Mouse (Mus musculus) embryonic facial prominence, embryonic 13.5 days (tissue): Measurements from ENCODE around the gene Ghdc. TPM values are rescaled to one million over a fixed set of nuclear protein-coding genes. Genes with fewer than 3 reads are reported as not detected.

Source experiments
- ATAC-seq: fragments of 200-750 bp; cut with Nextera tagmentation; 2 replicates; pipeline ENCODE4 v1.8.0; 2017; ENCODE audit warnings: low read depth; ENCODE audit not compliant: insufficient number of reproducible peaks, insufficient read depth, low FRiP score, low TSS enrichment
- H3K27ac ChIP-seq: fragments of 300-500 bp; sonication (generic); 2 replicates; pipeline ENCODE4 v1.5.1; 2015; ENCODE audit warnings: moderate library complexity, mild to moderate bottlenecking, inconsistent platforms
- H3K27me3 ChIP-seq: fragments of 300-500 bp; sonication (generic); 2 replicates; pipeline ENCODE4 v1.6.1; 2015; ENCODE audit warnings: mild to moderate bottlenecking, inconsistent platforms
- H3K36me3 ChIP-seq: fragments of 300-500 bp; sonication (generic); 2 replicates; pipeline ENCODE4 v1.6.1; 2015; ENCODE audit warnings: mild to moderate bottlenecking, inconsistent platforms
- H3K4me1 ChIP-seq: fragments of 300-500 bp; sonication (generic); 2 replicates; pipeline ENCODE4 v1.6.1; 2015; ENCODE audit warnings: inconsistent platforms
- H3K4me2 ChIP-seq: fragments of 300-500 bp; sonication (generic); 2 replicates; pipeline ENCODE4 v1.6.1; 2015; ENCODE audit warnings: moderate library complexity, mild to moderate bottlenecking, inconsistent platforms
- H3K4me3 ChIP-seq: fragments of 300-500 bp; sonication (generic); 2 replicates; pipeline ENCODE4 v1.5.1; 2015; ENCODE audit warnings: mild to moderate bottlenecking, inconsistent platforms
- H3K9ac ChIP-seq: fragments of 300-500 bp; sonication (generic); 2 replicates; pipeline ENCODE4 v1.6.1; 2015; ENCODE audit warnings: mild to moderate bottlenecking, inconsistent platforms
- H3K9me3 ChIP-seq: fragments of 300-500 bp; sonication (generic); 2 replicates; pipeline ENCODE4 v1.6.1; 2016; ENCODE audit warnings: inconsistent platforms
- WGBS: fragments of 180-500 bp; shearing (Covaris S2); methylation state at CpG from one replicate; pipeline ENCODE4 v1.1.7; 2015; ENCODE audit warnings: mixed read lengths; 5-methylcytosine and 5-hydroxymethylcytosine counted together
- polyA plus RNA-seq: library from polyadenylated mRNA; unstranded; fragments of >200 nt; fragmentation: Nextera tagmentation; extraction: Ambion mirVana; gene quantifications from 2 replicates; pipeline ENCODE4 v1.2.1, GENCODE M21; 2015

The Ghdc gene
- polyA plus RNA-seq, 1 experiment from 2014 or later: 7.0 TPM

DNA sequence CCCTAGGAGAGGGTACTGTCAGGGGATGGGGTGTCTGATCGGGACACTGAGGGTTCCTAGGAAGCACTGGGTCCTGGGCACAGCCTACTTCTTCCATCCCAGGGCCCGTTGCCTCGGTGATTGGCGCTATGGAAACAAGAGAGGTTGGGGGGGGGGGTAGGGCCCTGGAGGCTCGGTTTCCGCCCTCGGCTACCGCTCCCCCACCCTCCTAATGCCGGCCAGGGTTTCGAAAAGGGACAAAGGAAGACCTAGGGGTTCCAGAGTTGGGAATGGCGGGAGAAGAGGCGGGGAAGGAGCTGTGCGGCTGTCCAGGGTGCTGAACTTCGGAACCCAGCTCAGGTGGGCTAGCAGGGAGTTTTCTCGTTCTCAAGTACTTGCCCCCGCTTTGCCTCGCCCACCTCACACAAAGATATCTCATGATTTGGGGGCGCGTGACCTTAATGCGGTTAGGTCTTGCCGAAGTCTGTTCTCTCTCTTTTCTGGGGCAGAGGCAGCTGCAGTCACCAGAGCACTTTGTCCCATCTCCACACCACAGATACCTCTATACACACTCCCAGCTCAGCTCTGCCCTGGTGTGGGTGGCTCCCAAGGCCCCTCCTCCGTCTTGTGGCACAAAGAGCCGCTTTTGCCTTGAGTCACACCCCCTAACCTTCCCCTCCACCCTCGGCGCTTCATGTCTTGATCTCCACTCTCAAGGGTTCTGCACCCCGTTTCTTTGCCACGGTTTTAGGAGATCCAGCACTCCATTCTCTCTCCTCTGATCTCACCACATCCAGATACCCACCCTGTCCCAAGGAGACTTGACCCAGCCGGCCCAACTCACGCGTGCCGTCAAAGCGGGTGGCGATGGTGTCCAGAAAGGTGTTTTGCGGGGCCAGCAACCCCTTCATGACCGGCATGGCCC is 11.8 kb downstream of the Ghdc start:
- WGBS: 1% methylated on average over 35 of the region's 35 CpGs
- H3K27me3 ChIP-seq: peaks cover 58% of the 10 kb centered on the region
- no peak overlapping the region for H3K27ac ChIP-seq
- H3K9ac ChIP-seq: no peak overlapping the region
- peak overlapping the region; percentile 38 for H3K4me3 ChIP-seq
- no peak for ATAC-seq
- peak overlapping the region; percentile 65 for H3K4me2 ChIP-seq
- no peaks in the 10 kb centered on the region for H3K36me3 ChIP-seq
- peaks cover 17% of the 10 kb centered on the region for H3K4me1 ChIP-seq
- no peaks in the 10 kb centered on the region for H3K9me3 ChIP-seq

DNA sequence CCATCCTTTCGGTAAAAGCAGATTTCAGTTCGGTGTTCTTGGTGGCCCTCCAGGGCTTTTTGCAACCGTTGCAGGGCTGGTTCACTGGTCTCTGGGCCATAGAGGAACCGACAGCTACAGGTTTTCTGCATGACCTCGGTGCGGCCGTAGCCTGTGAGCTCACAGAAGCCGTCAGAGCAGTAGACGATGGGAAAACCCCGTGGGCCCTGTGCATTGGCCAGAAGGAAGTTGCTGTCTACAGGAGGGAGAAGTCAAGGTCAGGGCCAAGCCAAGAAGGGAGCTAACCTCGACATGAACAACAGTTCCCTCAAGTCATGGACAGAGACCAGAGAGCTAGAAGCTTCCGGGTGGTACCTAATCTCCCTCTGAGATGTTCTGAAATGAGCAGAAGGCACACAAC is 13.2 kb downstream of the Ghdc start:
- no peak overlapping the region for H3K4me3 ChIP-seq
- no peak overlapping the region for H3K27ac ChIP-seq
- H3K4me1 ChIP-seq: peaks cover 17% of the 10 kb centered on the region
- H3K36me3 ChIP-seq: no peaks in the 10 kb centered on the region
- H3K27me3 ChIP-seq: peaks cover 53% of the 10 kb centered on the region
- no peaks in the 10 kb centered on the region for H3K9me3 ChIP-seq
- 86% methylated on average over 12 of the region's 12 CpGs for WGBS
- no peak overlapping the region for H3K4me2 ChIP-seq
- ATAC-seq: no peak
- H3K9ac ChIP-seq: no peak overlapping the region

DNA sequence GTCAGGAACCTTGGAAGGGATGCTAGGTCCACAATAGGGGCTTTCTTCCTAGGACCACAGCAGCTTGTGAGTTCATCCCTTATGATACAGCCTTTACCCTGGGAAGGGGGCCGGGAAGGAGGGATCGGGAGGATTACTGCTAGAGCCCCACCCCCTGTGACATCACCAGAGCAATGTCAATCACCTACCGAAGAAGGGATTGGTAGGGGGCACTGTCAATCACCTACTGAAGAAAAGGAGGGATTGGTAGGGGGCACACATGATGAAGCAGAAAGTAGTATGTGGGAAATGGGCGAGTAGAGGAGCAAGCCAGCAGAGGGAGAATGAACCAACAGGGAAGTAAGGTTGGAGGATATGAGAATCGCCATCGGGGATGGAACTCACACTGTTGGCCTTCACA is 14.3 kb downstream of the Ghdc start:
- Histone ChIP-seq H3K27ac (no peak overlapping the region), H3K9ac (no peak overlapping the region), H3K27me3 (peaks cover 42% of the 10 kb centered on the region), H3K4me2 (no peak overlapping the region), H3K9me3 (no peaks in the 10 kb centered on the region), H3K36me3 (no peaks in the 10 kb centered on the region), H3K4me1 (peaks cover 11% of the 10 kb centered on the region), H3K4me3 (no peak overlapping the region)
- no peak for ATAC-seq
- WGBS: 69% methylated on average over 6 of the region's 6 CpGs

DNA sequence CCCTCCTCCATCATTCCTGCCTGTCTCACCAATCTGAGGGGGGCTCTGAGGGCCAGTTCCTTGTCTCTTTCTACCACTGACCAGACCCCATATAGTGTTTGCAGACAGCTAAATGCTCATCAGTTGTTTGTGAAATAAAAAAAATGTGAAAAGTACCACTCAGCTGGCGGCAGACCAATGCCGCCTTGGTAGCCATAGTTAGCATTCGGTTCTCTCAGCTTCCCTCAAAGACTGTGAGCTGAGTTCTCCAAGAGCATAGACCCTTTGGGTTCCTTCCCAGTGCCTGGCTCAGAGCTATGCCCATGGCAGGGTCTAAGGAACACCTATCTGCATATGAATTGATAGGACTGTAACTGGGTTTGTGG is 16.1 kb downstream of the Ghdc start:
- Histone ChIP-seq H3K27me3 (peaks cover 35% of the 10 kb centered on the region), H3K36me3 (no peaks in the 10 kb centered on the region), H3K9me3 (no peaks in the 10 kb centered on the region), H3K9ac (no peak overlapping the region), H3K27ac (no peak overlapping the region), H3K4me3 (no peak overlapping the region), H3K4me1 (peaks cover 8% of the 10 kb centered on the region), H3K4me2 (no peak overlapping the region)
- 92% methylated on average over 3 of the region's 3 CpGs for WGBS
- no peak for ATAC-seq

DNA sequence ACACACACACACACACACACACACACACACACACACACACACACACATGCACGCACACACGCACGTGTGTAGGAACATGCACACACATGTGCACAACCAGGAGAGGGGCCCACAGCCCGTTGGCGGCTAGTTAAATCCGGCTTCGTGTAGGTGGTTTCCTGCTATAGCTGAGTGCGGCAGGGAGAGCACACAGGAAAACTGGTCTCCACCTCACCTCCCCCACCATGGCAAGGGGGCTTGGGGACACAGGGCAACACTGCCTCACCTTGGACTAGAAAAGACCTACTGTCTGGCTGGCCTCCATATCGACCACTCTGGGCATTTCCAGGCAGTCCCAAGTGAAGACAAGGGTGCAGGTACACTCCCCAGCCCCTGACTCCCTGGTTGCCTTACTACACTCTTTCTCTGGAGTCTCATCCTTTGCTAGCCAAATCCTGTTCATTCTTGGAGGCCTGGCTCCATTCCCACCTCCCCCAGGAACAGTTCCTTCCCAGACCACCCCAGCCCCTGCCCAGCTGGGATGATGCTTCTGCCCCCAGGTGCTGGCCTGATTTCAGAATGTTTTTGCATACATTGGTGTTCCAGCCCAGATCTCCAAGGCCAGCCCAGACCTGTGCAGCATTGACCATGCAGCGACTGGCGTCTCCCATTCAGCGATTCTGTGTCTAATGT is 16.6 kb downstream of the Ghdc start:
- 82% methylated on average over 12 of the region's 12 CpGs for WGBS
- ATAC-seq: no peak

DNA sequence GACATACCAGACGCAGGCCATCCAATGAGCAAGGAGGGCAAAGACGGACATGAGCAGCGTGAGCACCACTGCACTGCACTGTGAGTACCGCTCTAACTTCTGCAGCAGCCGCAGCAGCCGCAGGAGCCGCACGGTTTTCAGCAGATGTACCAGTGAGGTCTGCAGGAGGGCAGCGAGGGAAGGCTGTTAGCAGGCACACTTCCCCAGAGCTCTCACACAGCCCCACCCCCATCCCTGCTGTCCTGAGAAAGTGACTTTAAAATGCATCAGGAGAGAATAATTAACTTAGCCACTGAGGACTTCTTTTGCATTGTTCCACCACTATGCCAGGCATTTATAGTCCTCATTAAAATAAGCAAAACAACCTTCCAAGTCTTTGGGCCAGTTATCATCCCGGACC is 18.5 kb downstream of the Ghdc start:
- H3K36me3 ChIP-seq: no peaks in the 10 kb centered on the region
- H3K4me3 ChIP-seq: no peak overlapping the region
- H3K27ac ChIP-seq: no peak overlapping the region
- 50% methylated on average over 10 of the region's 10 CpGs for WGBS
- H3K27me3 ChIP-seq: peaks cover 28% of the 10 kb centered on the region
- H3K4me1 ChIP-seq: no peaks in the 10 kb centered on the region
- ATAC-seq: no peak
- H3K4me2 ChIP-seq: no peak overlapping the region
- no peak overlapping the region for H3K9ac ChIP-seq
- H3K9me3 ChIP-seq: no peaks in the 10 kb centered on the region

More for the DNA sequence above, 16.6 kb downstream of the Ghdc start:
- Histone ChIP-seq H3K9ac (no peak overlapping the region), H3K4me2 (no peak overlapping the region), H3K27ac (no peak overlapping the region), H3K4me1 (peaks cover 3% of the 10 kb centered on the region), H3K27me3 (peaks cover 35% of the 10 kb centered on the region), H3K36me3 (no peaks in the 10 kb centered on the region), H3K4me3 (no peak overlapping the region), H3K9me3 (no peaks in the 10 kb centered on the region)

DNA sequence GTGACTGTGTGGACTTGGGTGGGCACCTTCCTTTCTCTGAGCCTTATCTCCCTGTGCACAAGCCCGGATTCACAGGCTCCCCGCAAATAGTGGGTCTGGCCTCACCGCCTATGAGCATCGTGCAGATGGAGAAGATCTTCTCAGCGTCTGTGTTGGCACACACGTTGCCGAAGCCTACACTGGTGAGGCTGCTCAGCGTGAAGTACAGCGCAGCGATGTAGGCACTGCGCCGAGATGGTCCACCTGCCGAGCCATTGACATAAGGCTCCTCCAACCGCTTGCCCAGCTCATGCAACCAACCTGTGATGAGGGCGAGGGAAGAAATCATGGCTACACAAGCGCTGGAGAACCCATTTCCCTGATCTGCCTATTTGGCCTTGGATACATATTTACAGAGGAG is 20.6 kb downstream of the Ghdc start:
- Histone ChIP-seq H3K4me3 (no peak overlapping the region), H3K4me1 (no peaks in the 10 kb centered on the region), H3K27ac (no peak overlapping the region), H3K9me3 (no peaks in the 10 kb centered on the region), H3K4me2 (no peak overlapping the region), H3K36me3 (no peaks in the 10 kb centered on the region), H3K27me3 (peaks cover 28% of the 10 kb centered on the region), H3K9ac (no peak overlapping the region)
- WGBS: 92% methylated on average over 16 of the region's 16 CpGs
- ATAC-seq: no peak

DNA sequence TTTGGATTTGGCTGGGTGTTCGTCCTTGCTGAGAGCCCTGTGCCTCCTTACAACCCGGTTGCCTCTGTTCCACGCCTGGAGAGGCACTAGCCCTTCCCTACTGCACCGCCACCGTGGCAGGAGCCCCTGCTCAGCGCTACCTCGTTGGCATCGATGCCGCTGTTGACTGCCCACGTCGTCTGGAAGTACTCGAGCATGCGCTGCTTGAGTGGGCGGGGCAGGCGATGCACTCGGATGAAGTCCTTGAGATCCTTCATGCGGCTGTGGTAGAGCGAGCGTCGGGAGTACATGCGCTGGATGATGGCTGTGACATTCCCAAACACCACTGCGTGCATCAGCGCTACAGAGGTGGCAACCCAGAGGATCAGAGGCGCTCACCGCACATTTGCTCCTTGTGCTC is 21.3 kb downstream of the Ghdc start:
- no peak overlapping the region for H3K27ac ChIP-seq

DNA sequence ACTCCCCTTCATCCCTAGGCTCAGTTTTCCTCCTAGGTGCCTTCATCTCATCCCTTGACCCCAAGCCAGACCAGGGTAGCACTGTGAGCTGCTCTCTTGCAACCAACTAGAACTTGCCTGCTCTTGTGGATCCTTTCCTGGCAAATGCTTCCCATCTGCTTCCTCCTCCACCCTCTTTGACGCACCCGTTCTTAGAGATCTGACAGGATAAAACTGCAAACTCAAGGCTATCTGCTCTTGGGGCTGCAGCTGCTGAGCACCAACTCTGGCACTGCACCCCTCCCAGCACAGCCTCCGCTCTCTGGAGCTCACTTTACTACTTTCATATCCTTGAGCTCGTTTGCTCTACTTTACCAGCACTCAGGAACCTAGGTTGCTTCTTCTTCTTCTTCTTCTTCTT is 22.1 kb downstream of the Ghdc start:
- 81% methylated on average over 4 of the region's 4 CpGs for WGBS
- no peak overlapping the region for H3K27ac ChIP-seq
- ATAC-seq: no peak
- H3K4me2 ChIP-seq: no peak overlapping the region
- H3K4me1 ChIP-seq: no peaks in the 10 kb centered on the region
- no peaks in the 10 kb centered on the region for H3K9me3 ChIP-seq
- no peak overlapping the region for H3K4me3 ChIP-seq
- no peak overlapping the region for H3K9ac ChIP-seq
- H3K36me3 ChIP-seq: no peaks in the 10 kb centered on the region
- H3K27me3 ChIP-seq: peaks cover 31% of the 10 kb centered on the region

More for the DNA sequence above, 21.3 kb downstream of the Ghdc start:
- Histone ChIP-seq H3K4me2 (no peak overlapping the region; the same call in 1 of the 2 replicates), H3K4me3 (no peak overlapping the region), H3K9me3 (no peaks in the 10 kb centered on the region), H3K27me3 (peaks cover 28% of the 10 kb centered on the region), H3K4me1 (no peaks in the 10 kb centered on the region), H3K9ac (no peak overlapping the region), H3K36me3 (no peaks in the 10 kb centered on the region)
- ATAC-seq: no peak
- WGBS: 54% methylated on average over 25 of the region's 25 CpGs

DNA sequence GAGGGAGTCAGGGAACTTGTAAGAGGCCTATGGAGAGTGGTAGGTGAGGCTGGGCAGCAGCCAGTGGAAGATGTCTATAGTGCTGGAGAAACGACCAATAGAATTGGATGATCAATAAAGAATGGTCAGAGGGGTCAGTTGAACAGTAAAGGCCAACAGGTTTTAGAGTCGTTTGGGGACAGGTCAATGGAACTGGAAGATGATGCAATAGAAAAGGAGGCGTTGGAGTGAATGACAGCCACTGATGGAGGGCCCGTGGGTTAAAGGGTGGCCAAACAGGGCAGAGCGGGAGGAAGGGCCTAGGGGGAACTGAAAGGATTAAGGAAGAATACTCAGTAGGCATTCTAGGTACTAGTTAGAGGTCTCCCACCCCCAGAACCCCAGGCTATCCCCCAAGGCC is 23.6 kb downstream of the Ghdc start:
- no peaks in the 10 kb centered on the region for H3K36me3 ChIP-seq
- no peak overlapping the region for H3K9ac ChIP-seq
- peaks cover 28% of the 10 kb centered on the region for H3K27me3 ChIP-seq
- no peak overlapping the region for H3K4me3 ChIP-seq
- H3K9me3 ChIP-seq: no peaks in the 10 kb centered on the region
- no peak for ATAC-seq
- no peak overlapping the region for H3K27ac ChIP-seq
- WGBS: 71% methylated on average over 5 of the region's 5 CpGs
- no peak overlapping the region for H3K4me2 ChIP-seq
- no peaks in the 10 kb centered on the region for H3K4me1 ChIP-seq

DNA sequence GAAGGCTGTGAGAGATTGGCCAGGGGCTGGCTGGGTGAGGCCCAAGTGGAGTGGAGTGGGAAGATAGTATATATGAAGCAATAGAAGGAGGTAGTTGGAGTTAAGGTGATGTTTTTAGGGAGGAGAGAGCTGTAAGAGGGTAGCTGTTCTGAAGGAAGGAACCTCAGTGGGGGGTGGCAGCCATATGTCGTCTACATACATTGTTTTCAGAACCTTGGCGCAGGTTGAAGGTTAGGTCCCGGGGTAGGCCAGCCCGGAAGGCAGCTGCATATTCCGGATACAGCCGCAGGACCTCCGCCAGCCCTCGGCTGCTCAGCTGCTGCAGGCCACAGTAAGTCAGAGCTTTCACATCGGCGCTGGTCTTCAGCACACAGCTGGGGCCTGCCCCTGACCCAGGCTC is 24.2 kb downstream of the Ghdc start:
- Histone ChIP-seq H3K27ac (no peak overlapping the region), H3K9me3 (no peaks in the 10 kb centered on the region), H3K4me2 (no peak overlapping the region), H3K27me3 (peaks cover 28% of the 10 kb centered on the region), H3K36me3 (no peaks in the 10 kb centered on the region), H3K9ac (no peak overlapping the region), H3K4me1 (no peaks in the 10 kb centered on the region), H3K4me3 (no peak overlapping the region)
- no peak for ATAC-seq
- WGBS: 80% methylated on average over 10 of the region's 10 CpGs

DNA sequence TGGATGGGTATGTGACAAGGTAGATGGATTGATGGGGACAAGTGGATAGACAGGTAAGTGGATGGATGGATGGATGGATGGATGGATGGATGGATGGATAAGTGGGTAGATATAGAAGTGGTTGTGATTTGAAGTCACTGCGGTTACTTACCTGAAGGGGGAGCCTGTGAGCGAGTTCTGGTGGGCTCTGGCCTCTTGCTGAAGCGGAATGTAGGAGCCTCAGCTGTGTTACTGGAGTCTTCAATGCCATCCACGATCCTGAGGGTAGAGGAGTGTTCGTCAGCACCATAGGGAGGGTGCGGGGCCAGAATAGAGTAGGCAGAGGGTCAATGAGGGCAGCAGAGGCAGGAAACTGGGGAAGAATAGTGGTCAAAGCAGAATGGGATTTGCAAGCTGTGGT is 25.7 kb downstream of the Ghdc start:
- H3K36me3 ChIP-seq: no peaks in the 10 kb centered on the region
- WGBS: 16% methylated on average over 6 of the region's 6 CpGs
- H3K9ac ChIP-seq: no peak overlapping the region
- no peak overlapping the region for H3K4me2 ChIP-seq
- no peaks in the 10 kb centered on the region for H3K9me3 ChIP-seq
- peaks cover 22% of the 10 kb centered on the region for H3K27me3 ChIP-seq
- H3K4me1 ChIP-seq: no peaks in the 10 kb centered on the region
- H3K27ac ChIP-seq: no peak overlapping the region
- ATAC-seq: no peak
- no peak overlapping the region for H3K4me3 ChIP-seq
